Mouse (Mus musculus) heart, embryonic 16.5 days (tissue): Measurements from ENCODE around the gene Acvr1b. TPM values are rescaled to one million over a fixed set of nuclear protein-coding genes. Genes with fewer than 3 reads are reported as not detected.
A peak's percentile ranks its signal among the peaks of the same experiment; 100 is the strongest.

Experiments
- ATAC-seq: fragments of 200-750 bp; cut with Nextera tagmentation; replicated peaks from 2 replicates; pipeline ENCODE4 v1.8.0; 2017; ENCODE audit warnings: moderate number of reproducible peaks; ENCODE audit not compliant: insufficient read depth, low FRiP score; ENCODE audit errors: extremely low read depth
- H3K27ac ChIP-seq: fragments of 300-500 bp; sonication (generic); 2 replicates; pipeline ENCODE4 v1.5.1; 2014; ENCODE audit warnings: mild to moderate bottlenecking, low read length, control low read depth, moderate library complexity
- H3K27me3 ChIP-seq: fragments of 300-500 bp; sonication (generic); 2 replicates; pipeline ENCODE4 v1.6.1; 2014; ENCODE audit warnings: low read length, mixed read lengths; ENCODE audit not compliant: control insufficient read depth, insufficient read depth
- H3K36me3 ChIP-seq: fragments of 300-500 bp; sonication (generic); 2 replicates; pipeline ENCODE4 v1.6.1; 2014; ENCODE audit not compliant: control insufficient read depth, insufficient read depth
- H3K4me1 ChIP-seq: fragments of 300-500 bp; sonication (generic); 2 replicates; pipeline ENCODE4 v1.6.1; 2014; ENCODE audit warnings: low read length, mixed read lengths; ENCODE audit not compliant: control insufficient read depth, insufficient read depth
- H3K4me2 ChIP-seq: fragments of 300-500 bp; sonication (generic); 2 replicates; pipeline ENCODE4 v1.6.1; 2014; ENCODE audit warnings: low read depth, mild to moderate bottlenecking, control low read depth, low read length
- H3K4me3 ChIP-seq: fragments of 300-500 bp; sonication (generic); 2 replicates; pipeline ENCODE4 v1.5.1; 2014; ENCODE audit warnings: mild to moderate bottlenecking, control low read depth, low read length
- H3K9ac ChIP-seq: fragments of 300-500 bp; sonication (generic); 2 replicates; pipeline ENCODE4 v1.6.1; 2014; ENCODE audit warnings: low read length, control low read depth
- H3K9me3 ChIP-seq: fragments of 300-500 bp; sonication (generic); replicated peaks from 2 replicates; pipeline ENCODE4 v1.6.1; 2016; ENCODE audit warnings: low read length; ENCODE audit not compliant: control insufficient read depth
- WGBS: fragments of 180-500 bp; shearing (Covaris S2); extraction: QIAGEN DNeasy Blood & Tissue Kit; methylation state at CpG from one replicate; pipeline ENCODE4 v1.1.7; 2014; 5-methylcytosine and 5-hydroxymethylcytosine counted together
- microRNA-seq: library from miRNA; unstranded; fragments of <30 nt; microRNA quantifications from one replicate; pipeline ENCODE4, GENCODE M21; 2017
- polyA plus RNA-seq: library from polyadenylated mRNA; unstranded; fragments of >200 nt; fragmentation: Nextera tagmentation; extraction: Ambion mirVana; gene quantifications from 2 replicates; pipeline ENCODE4 v1.2.1, GENCODE M21; 2015

The Acvr1b gene
- polyA plus RNA-seq, 1 experiment from 2014 or later, result 7.1 TPM

DNA sequence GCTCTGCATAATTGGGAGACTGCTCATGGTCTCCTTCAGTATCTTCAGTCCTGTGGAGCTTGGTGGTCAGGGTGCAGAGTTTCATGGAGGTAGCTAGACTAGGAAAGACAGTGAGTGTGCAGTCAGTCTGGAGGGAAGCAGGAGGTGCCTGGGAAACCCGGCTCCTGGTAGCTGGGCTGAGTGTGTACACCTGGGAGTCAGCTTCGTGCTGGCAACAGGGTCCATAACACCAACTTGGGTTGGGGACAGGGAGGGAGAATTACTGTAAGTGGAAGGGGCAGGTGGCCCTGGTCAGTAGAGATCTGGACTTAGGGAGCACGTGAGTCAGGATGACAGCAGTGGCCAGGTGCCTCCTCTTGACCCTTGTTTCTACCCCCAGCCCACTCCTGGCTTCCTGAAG lies 86.1 kb downstream of the Acvr1b start:
- H3K4me3 ChIP-seq, result no peak overlapping the region
- peak overlapping the region; percentile 41 for H3K4me2 ChIP-seq
- no peaks in the 10 kb centered on the region for H3K27me3 ChIP-seq
- peak overlapping the region; percentile 61 for H3K9ac ChIP-seq
- no peaks in the 10 kb centered on the region for H3K36me3 ChIP-seq
- no peaks in the 10 kb centered on the region for H3K9me3 ChIP-seq
- 78% methylated on average over 3 of the region's 3 CpGs for WGBS
- H3K4me1 ChIP-seq, result peaks cover 54% of the 10 kb centered on the region
- ATAC-seq, result no peak
- H3K27ac ChIP-seq, result peak overlapping the region; percentile 89

DNA sequence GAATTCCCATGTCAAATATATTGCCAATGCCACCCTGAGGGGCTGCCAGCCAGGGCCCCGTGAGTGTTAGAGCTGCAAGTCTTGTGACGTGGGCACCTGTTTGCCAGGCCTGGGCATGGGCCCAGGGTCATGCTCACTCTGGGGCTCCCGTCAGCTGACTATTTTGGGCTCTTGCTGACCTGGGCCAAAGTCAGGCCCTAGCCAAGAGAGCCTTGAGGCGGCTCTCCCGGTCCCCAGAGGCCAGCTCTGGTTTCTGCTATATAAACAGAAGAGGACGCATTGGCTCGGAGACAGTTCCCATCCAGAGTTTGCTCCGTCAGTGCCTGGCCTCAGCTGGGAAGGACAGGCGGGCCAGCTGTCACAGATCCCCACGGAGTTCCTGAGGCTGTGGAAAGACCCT lies 86.5 kb downstream of the Acvr1b start:
- H3K4me2 ChIP-seq, result peak overlapping the region; percentile 41
- peak overlapping the region; percentile 61 for H3K9ac ChIP-seq
- no peak overlapping the region for H3K4me3 ChIP-seq
- no peaks in the 10 kb centered on the region for H3K27me3 ChIP-seq
- H3K9me3 ChIP-seq, result no peaks in the 10 kb centered on the region
- WGBS, result 29% methylated on average over 10 of the region's 10 CpGs
- H3K4me1 ChIP-seq, result peaks cover 51% of the 10 kb centered on the region
- peak overlapping the region; percentile 89 for H3K27ac ChIP-seq
- no peaks in the 10 kb centered on the region for H3K36me3 ChIP-seq
- peak; percentile 25 for ATAC-seq

DNA sequence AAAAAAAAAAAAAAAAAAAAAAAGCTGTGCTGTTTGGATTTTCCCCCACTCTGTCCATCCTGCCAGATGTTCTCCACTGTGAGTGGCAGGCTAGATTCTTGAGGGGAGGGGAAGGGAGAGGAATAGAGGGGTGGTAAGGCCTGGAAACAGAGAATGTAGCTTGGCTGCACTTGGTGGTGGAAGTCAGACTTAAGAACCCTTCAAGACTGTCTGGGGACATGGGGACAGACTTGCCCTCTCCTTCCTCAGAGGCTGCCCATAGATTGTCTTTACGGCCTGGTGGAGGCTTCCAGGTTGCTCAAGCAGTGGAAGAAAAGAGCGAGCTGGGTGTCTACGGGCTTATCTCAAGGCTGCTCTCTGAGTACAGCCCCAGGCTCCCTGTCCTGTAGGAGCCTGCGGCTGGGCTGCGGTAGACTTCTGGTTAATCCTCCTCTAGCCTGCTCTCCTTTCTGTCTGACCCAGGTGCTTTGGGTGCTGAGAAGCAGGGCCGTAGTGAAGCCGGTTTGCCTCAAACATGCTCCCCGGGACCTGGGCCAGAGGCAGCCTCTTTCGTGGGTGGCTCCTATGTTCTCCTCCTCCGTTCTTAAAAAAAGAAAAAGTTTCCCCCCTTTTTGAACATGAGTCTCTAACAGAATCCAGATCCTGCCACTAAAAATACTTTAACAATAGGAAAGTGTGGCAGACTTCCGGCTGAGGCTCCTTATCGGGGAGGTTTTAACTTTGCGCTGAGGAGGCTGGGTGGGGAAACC lies 87.2 kb downstream of the Acvr1b start:
- no peaks in the 10 kb centered on the region for H3K36me3 ChIP-seq
- peaks cover 51% of the 10 kb centered on the region for H3K4me1 ChIP-seq
- H3K27me3 ChIP-seq, result no peaks in the 10 kb centered on the region
- H3K27ac ChIP-seq, result peak overlapping the region; percentile 89
- H3K4me3 ChIP-seq, result peak overlapping the region; percentile 1; the same call in 1 of the 2 replicates
- H3K4me2 ChIP-seq, result peak overlapping the region; percentile 41
- 14% methylated on average over 13 of the region's 13 CpGs for WGBS
- H3K9me3 ChIP-seq, result no peaks in the 10 kb centered on the region
- H3K9ac ChIP-seq, result peak overlapping the region; percentile 61
- no peak for ATAC-seq

DNA sequence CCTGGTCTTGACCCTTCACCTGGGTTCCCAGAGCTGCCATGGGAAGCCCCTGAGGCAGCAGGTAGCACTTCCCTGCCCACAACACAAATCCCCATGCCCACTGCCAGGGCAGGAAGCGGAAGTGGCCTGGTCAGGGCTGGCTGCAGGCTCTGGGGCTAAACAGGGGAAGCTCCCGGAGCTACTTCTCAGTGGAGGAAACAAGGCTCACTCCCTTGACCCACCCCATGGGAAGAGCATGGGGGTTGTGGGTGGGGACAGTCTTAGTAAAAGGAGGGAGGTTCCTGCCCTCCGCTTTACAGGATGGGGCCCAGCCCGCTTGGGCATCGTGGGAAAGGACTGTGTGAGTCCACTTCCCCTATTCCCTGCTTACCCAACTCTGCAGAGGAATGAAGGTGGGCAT lies 88.6 kb downstream of the Acvr1b start:
- no peak overlapping the region for H3K9ac ChIP-seq
- ATAC-seq, result no peak

More for the DNA sequence above, 88.6 kb downstream of the Acvr1b start:
- Histone ChIP-seq H3K27ac (peak overlapping the region; percentile 89), H3K4me2 (no peak overlapping the region), H3K27me3 (no peaks in the 10 kb centered on the region), H3K36me3 (no peaks in the 10 kb centered on the region), H3K9me3 (no peaks in the 10 kb centered on the region), H3K4me1 (peaks cover 51% of the 10 kb centered on the region), H3K4me3 (no peak overlapping the region)
- 57% methylated on average over 5 of the region's 5 CpGs for WGBS

Small RNAs within 50 kb of the gene (microRNA-seq; reads per million reads assigned to microRNA genes)
- not detected for gene Mir6962

Other genes with a start within 250 kb of the Acvr1b start
- gene Gm47841, start 126.7 kb upstream of the Acvr1b start, polyA plus RNA-seq, result not detected in 2 replicates
- 0.10 and 0.12 TPM in 2 replicates for gene Fignl2, start 95.5 kb upstream of the Acvr1b start, polyA plus RNA-seq
- gene Ankrd33, start 58.3 kb upstream of the Acvr1b start, polyA plus RNA-seq, result not detected in 2 replicates
- gene Acvrl1, start 45.5 kb upstream of the Acvr1b start, polyA plus RNA-seq, result 14.7 and 20.5 TPM in 2 replicates
- gene Grasp, start 50.1 kb downstream of the Acvr1b start, polyA plus RNA-seq, result 3.1 and 3.4 TPM in 2 replicates
- 12.6 and 13.5 TPM in 2 replicates for gene Nr4a1, start 80.2 kb downstream of the Acvr1b start, polyA plus RNA-seq
- 64.5 and 68.9 TPM in 2 replicates for gene Atg101, start 110.2 kb downstream of the Acvr1b start, polyA plus RNA-seq
- gene 6030408B16Rik, start 119.1 kb downstream of the Acvr1b start, polyA plus RNA-seq, result 2.8 and 7.1 TPM in 2 replicates
- gene Krt80, start 196.1 kb downstream of the Acvr1b start, polyA plus RNA-seq, result 8.7 and 9.0 TPM in 2 replicates
- gene Krt7, start 237.0 kb downstream of the Acvr1b start, polyA plus RNA-seq, result 19.6 and 28.9 TPM in 2 replicates